Mouse (Mus musculus): ENCODE measurements around the gene Hmgcs1. TPM values are rescaled to one million over a fixed set of nuclear protein-coding genes. Genes with fewer than 3 reads are reported as not detected.
A peak's percentile ranks its signal among the peaks of the same experiment; 100 is the strongest.
"Not testable (repeated sequence)": the region's sequence is repeated elsewhere in the genome, so short reads cannot be mapped to it uniquely, and the experiment has no call there.

Hmgcs1 gene
- polyA plus RNA-seq, 1 experiment from 2014 or later: 202 TPM

- H3K36me3 ChIP-seq (ENCODE audit: insufficient read depth, low read length): peaks cover 14% of the 10 kb centered on the region
- ATAC-seq (ENCODE audit: low FRiP score, low TSS enrichment): no peak
- H3K27ac ChIP-seq (ENCODE audit: low read length): peak overlapping the region; percentile 3; the same call in 1 of the 2 replicates
- H3K4me3 ChIP-seq (ENCODE audit: low read length): no peak overlapping the region
- no peaks in the 10 kb centered on the region for H3K27me3 ChIP-seq (ENCODE audit: insufficient read depth, low read length)
- peaks cover 22% of the 10 kb centered on the region for H3K4me1 ChIP-seq (ENCODE audit: insufficient read depth, low read length)
- no peak overlapping the region for H3K4me2 ChIP-seq (replicated peaks; ENCODE audit: low read depth, low read length)
- H3K9ac ChIP-seq (replicated peaks; ENCODE audit: low read length): no peak overlapping the region
- WGBS: 81% methylated on average over 4 of the region's 4 CpGs
- H3K9me3 ChIP-seq (ENCODE audit: low read length): no peaks in the 10 kb centered on the region
Observed at GRCm38 (mm10) chr13:119695676-119696075, 5.5 kb downstream of the Hmgcs1 start.

GRCm38 (mm10) chr13:119696496-119696895 is 6.3 kb downstream of the Hmgcs1 start:
- peaks cover 19% of the 10 kb centered on the region for H3K4me1 ChIP-seq (ENCODE audit: insufficient read depth, low read length)
- H3K36me3 ChIP-seq (ENCODE audit: insufficient read depth, low read length): peaks cover 19% of the 10 kb centered on the region
- H3K4me3 ChIP-seq (ENCODE audit: low read length): no peak overlapping the region
- 75% methylated on average over 1 of the region's 1 CpGs for WGBS
- no peak overlapping the region for H3K27ac ChIP-seq (ENCODE audit: low read length)
- no peak overlapping the region for H3K4me2 ChIP-seq (replicated peaks; ENCODE audit: low read depth, low read length)
- H3K9me3 ChIP-seq (ENCODE audit: low read length): no peaks in the 10 kb centered on the region
- no peak overlapping the region for H3K9ac ChIP-seq (replicated peaks; ENCODE audit: low read length)
- H3K27me3 ChIP-seq (ENCODE audit: insufficient read depth, low read length): no peaks in the 10 kb centered on the region
- ATAC-seq (ENCODE audit: low FRiP score, low TSS enrichment): no peak

GRCm38 (mm10) chr13:119698436-119698835 is 8.3 kb downstream of the Hmgcs1 start:
- H3K9me3 ChIP-seq (ENCODE audit: low read length): no peaks in the 10 kb centered on the region
- H3K36me3 ChIP-seq (ENCODE audit: insufficient read depth, low read length): peaks cover 29% of the 10 kb centered on the region
- H3K9ac ChIP-seq (replicated peaks; ENCODE audit: low read length): no peak overlapping the region
- peaks cover 5% of the 10 kb centered on the region for H3K4me1 ChIP-seq (ENCODE audit: insufficient read depth, low read length)
- peak; percentile 57; the same call in 1 of the 2 replicates for ATAC-seq (ENCODE audit: low FRiP score, low TSS enrichment)
- 76% methylated on average over 4 of the region's 4 CpGs for WGBS
- H3K4me3 ChIP-seq (ENCODE audit: low read length): no peak overlapping the region
- no peak overlapping the region; the same call in 1 of the 2 replicates for H3K27ac ChIP-seq (ENCODE audit: low read length)
- no peaks in the 10 kb centered on the region for H3K27me3 ChIP-seq (ENCODE audit: insufficient read depth, low read length)
- no peak overlapping the region for H3K4me2 ChIP-seq (replicated peaks; ENCODE audit: low read depth, low read length)

- Histone ChIP-seq H3K4me1 (ENCODE audit: insufficient read depth, low read length) (no peaks in the 10 kb centered on the region), H3K27ac (ENCODE audit: low read length) (no peak overlapping the region), H3K9ac (replicated peaks; ENCODE audit: low read length) (no peak overlapping the region), H3K27me3 (ENCODE audit: insufficient read depth, low read length) (no peaks in the 10 kb centered on the region), H3K4me3 (ENCODE audit: low read length) (no peak overlapping the region), H3K9me3 (ENCODE audit: low read length) (no peaks in the 10 kb centered on the region), H3K36me3 (ENCODE audit: insufficient read depth, low read length) (peaks cover 52% of the 10 kb centered on the region), H3K4me2 (replicated peaks; ENCODE audit: low read depth, low read length) (no peak overlapping the region)
- WGBS: 93% methylated on average over 7 of the region's 7 CpGs
- no peak for ATAC-seq (ENCODE audit: low FRiP score, low TSS enrichment)
Observed at GRCm38 (mm10) chr13:119704280-119704679, 14.1 kb downstream of the Hmgcs1 start.

- H3K4me2 ChIP-seq (replicated peaks; ENCODE audit: low read depth, low read length); H3K4me3 ChIP-seq (ENCODE audit: low read length); H3K4me1 ChIP-seq (ENCODE audit: insufficient read depth, low read length); ATAC-seq (ENCODE audit: low FRiP score, low TSS enrichment); H3K27ac ChIP-seq (ENCODE audit: low read length); H3K27me3 ChIP-seq (ENCODE audit: insufficient read depth, low read length); H3K9me3 ChIP-seq (ENCODE audit: low read length); H3K9ac ChIP-seq (replicated peaks; ENCODE audit: low read length): not testable (repeated sequence)
- H3K36me3 ChIP-seq (ENCODE audit: insufficient read depth, low read length): peaks cover 45% of the 10 kb centered on the region
- WGBS: 81% methylated on average over 7 of the region's 8 CpGs
Observed at GRCm38 (mm10) chr13:119706278-119706880, 16.2 kb downstream of the Hmgcs1 start.

- no peak overlapping the region for H3K4me2 ChIP-seq (replicated peaks; ENCODE audit: low read depth, low read length)
- peaks cover 42% of the 10 kb centered on the region for H3K36me3 ChIP-seq (ENCODE audit: insufficient read depth, low read length)
- no peak overlapping the region for H3K4me3 ChIP-seq (ENCODE audit: low read length)
- no peak for ATAC-seq (ENCODE audit: low FRiP score, low TSS enrichment)
- 67% methylated on average over 7 of the region's 7 CpGs for WGBS
- no peak overlapping the region for H3K27ac ChIP-seq (ENCODE audit: low read length)
- no peaks in the 10 kb centered on the region for H3K4me1 ChIP-seq (ENCODE audit: insufficient read depth, low read length)
- H3K9ac ChIP-seq (replicated peaks; ENCODE audit: low read length): no peak overlapping the region
- no peaks in the 10 kb centered on the region for H3K27me3 ChIP-seq (ENCODE audit: insufficient read depth, low read length)
- no peaks in the 10 kb centered on the region for H3K9me3 ChIP-seq (ENCODE audit: low read length)
Observed at GRCm38 (mm10) chr13:119706953-119707352, 16.8 kb downstream of the Hmgcs1 start.

GRCm38 (mm10) chr13:119707906-119708305 is 17.7 kb downstream of the Hmgcs1 start:
- Histone ChIP-seq H3K4me3 (ENCODE audit: low read length) (no peak overlapping the region), H3K27ac (ENCODE audit: low read length) (no peak overlapping the region), H3K27me3 (ENCODE audit: insufficient read depth, low read length) (no peaks in the 10 kb centered on the region), H3K4me2 (replicated peaks; ENCODE audit: low read depth, low read length) (no peak overlapping the region), H3K4me1 (ENCODE audit: insufficient read depth, low read length) (no peaks in the 10 kb centered on the region), H3K36me3 (ENCODE audit: insufficient read depth, low read length) (peaks cover 38% of the 10 kb centered on the region), H3K9ac (replicated peaks; ENCODE audit: low read length) (no peak overlapping the region), H3K9me3 (ENCODE audit: low read length) (no peaks in the 10 kb centered on the region)
- ATAC-seq (ENCODE audit: low FRiP score, low TSS enrichment): peak; percentile 55; the same call in 1 of the 2 replicates
- WGBS: 66% methylated on average over 6 of the region's 6 CpGs

GRCm38 (mm10) chr13:119708941-119709340 is 18.8 kb downstream of the Hmgcs1 start:
- Histone ChIP-seq H3K9me3 (ENCODE audit: low read length) (no peaks in the 10 kb centered on the region), H3K36me3 (ENCODE audit: insufficient read depth, low read length) (peaks cover 30% of the 10 kb centered on the region), H3K4me2 (replicated peaks; ENCODE audit: low read depth, low read length) (no peak overlapping the region), H3K27me3 (ENCODE audit: insufficient read depth, low read length) (no peaks in the 10 kb centered on the region), H3K4me3 (ENCODE audit: low read length) (no peak overlapping the region), H3K4me1 (ENCODE audit: insufficient read depth, low read length) (no peaks in the 10 kb centered on the region), H3K27ac (ENCODE audit: low read length) (no peak overlapping the region), H3K9ac (replicated peaks; ENCODE audit: low read length) (no peak overlapping the region)
- 87% methylated on average over 5 of the region's 5 CpGs for WGBS
- ATAC-seq (ENCODE audit: low FRiP score, low TSS enrichment): no peak

- H3K27ac ChIP-seq (ENCODE audit: low read length): no peak overlapping the region
- no peak overlapping the region for H3K4me3 ChIP-seq (ENCODE audit: low read length)
- H3K4me1 ChIP-seq (ENCODE audit: insufficient read depth, low read length): no peaks in the 10 kb centered on the region
- H3K4me2 ChIP-seq (replicated peaks; ENCODE audit: low read depth, low read length): no peak overlapping the region
- no peaks in the 10 kb centered on the region for H3K9me3 ChIP-seq (ENCODE audit: low read length)
- H3K27me3 ChIP-seq (ENCODE audit: insufficient read depth, low read length): no peaks in the 10 kb centered on the region
- 86% methylated on average over 8 of the region's 8 CpGs for WGBS
- peaks cover 25% of the 10 kb centered on the region for H3K36me3 ChIP-seq (ENCODE audit: insufficient read depth, low read length)
- H3K9ac ChIP-seq (replicated peaks; ENCODE audit: low read length): no peak overlapping the region
- no peak for ATAC-seq (ENCODE audit: low FRiP score, low TSS enrichment)
Observed at GRCm38 (mm10) chr13:119709388-119710267, 19.4 kb downstream of the Hmgcs1 start.

- H3K27me3 ChIP-seq (ENCODE audit: insufficient read depth, low read length): no peaks in the 10 kb centered on the region
- H3K9me3 ChIP-seq (ENCODE audit: low read length): no peaks in the 10 kb centered on the region
- H3K4me2 ChIP-seq (replicated peaks; ENCODE audit: low read depth, low read length): no peak overlapping the region
- H3K36me3 ChIP-seq (ENCODE audit: insufficient read depth, low read length): peaks cover 20% of the 10 kb centered on the region
- 92% methylated on average over 10 of the region's 10 CpGs for WGBS
- ATAC-seq (ENCODE audit: low FRiP score, low TSS enrichment): no peak
- no peak overlapping the region for H3K4me3 ChIP-seq (ENCODE audit: low read length)
- H3K27ac ChIP-seq (ENCODE audit: low read length): no peak overlapping the region
- H3K4me1 ChIP-seq (ENCODE audit: insufficient read depth, low read length): no peaks in the 10 kb centered on the region
- H3K9ac ChIP-seq (replicated peaks; ENCODE audit: low read length): no peak overlapping the region
Observed at GRCm38 (mm10) chr13:119710268-119710610, 20.1 kb downstream of the Hmgcs1 start.

Measured in kidney, embryonic 16.5 days (tissue).